Mouse (Mus musculus) megakaryocyte progenitor cell, adult 5-6 weeks (primary cell): ENCODE measurements around the gene Syce2. TPM values are rescaled to one million over a fixed set of nuclear protein-coding genes. Genes with fewer than 3 reads are reported as not detected.

ENCODE experiments used
- ATAC-seq: replicated peaks from 2 replicates; pipeline ENCODE4 v1.8.0; 2016; ENCODE audit warnings: mild to moderate bottlenecking, moderate TSS enrichment, inconsistent platforms; ENCODE audit not compliant: poor library complexity
- total RNA-seq, 2 experiments: library from RNA; stranded (forward) in 1 of 2; stranded (reverse) in 1 of 2; fragments of 157-497, 149-512 nt in 1 of 2; fragments of 200-1000 nt in 1 of 2; gene quantifications; 2 replicates each; pipeline versions ENCODE4 v1.2.3 to v1.2.4; 2015 to 2017

Syce2 gene
- total RNA-seq, 2 experiments from 2014 or later = 139 to 248 TPM

DNA sequence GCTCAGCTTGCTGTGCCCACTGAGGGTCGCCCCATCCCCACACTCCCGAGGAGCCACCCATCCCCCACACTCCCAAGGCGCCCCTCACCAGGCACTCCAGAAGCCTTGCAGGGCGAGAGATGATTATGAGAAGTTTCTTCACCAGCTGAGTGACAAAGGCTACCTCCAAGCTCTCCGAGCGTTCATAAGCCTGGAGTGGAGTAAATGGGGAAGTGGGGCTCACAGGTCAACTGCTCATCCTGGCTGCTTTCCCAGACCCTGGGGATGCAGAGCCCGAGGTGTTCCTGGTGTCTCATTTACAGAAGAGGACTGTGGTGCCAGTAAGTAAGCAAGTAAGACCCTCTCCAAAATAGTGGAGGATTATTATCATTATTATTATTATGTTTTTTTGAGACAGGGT lies 53.6 kb downstream of the Syce2 start:
- ATAC-seq = 0 out of 2 replicates have a peak, but pooled peaks have one; percentile 13

DNA sequence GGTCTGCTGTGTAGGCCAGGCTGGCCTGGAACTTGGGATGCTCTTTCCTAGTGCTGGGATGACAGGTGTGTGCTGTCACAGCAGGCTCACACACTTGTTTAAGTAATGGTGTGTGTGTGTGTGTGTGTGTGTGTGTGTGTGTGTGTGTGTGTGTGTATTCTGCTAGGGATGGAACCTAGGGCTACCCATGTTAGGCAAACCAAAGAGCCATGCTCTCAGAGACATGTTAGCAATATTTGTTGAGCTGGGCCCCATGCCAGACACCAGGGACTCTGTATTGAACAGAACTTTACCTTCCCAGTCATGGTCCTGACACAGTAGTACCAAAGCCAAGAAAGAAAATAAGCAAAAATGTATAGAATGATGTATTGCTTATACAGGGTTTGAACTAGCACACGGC lies 55.6 kb downstream of the Syce2 start:
- no peak for ATAC-seq

DNA sequence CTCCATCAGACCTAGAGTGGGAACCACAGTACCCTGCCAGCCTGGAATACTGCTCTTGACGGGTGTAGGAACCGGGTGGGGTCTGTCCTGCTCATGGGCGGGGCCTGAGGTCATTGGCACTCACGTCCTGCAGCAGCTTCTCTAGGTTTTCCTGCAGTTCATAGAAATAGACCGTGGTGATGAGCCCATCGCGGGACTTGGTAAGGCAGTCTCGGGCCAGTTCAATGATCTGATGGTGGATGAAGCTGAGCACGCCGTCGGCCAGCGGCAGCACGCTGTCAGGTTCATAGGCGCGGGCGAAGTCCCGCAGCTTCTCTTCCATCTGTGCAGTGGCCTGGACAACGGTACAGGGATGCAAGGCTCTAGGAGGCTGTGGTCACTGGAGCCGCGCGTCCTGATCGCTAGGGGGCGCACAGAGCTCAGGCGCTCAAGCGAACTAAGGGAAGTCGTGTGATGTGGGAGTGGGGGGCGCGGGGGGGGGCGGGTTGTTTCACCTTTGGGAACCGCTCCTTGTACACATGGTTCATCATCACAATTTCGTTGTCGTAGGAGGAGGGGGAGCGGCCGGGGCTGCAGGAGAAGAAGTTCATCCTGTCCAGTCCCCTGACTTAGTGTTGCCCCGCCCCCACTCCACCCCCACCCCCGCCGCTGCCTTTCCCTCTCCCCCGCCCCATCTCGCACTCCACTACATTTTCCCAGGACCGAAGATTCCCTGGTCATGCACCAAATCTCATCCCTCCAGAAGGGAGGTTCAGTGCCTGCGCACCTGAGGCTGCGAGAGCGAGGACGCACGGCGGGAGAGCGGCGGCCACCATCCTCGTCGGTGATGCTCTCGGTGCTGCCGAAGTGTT lies 56.8 kb downstream of the Syce2 start:
- ATAC-seq = peak; percentile 93

DNA sequence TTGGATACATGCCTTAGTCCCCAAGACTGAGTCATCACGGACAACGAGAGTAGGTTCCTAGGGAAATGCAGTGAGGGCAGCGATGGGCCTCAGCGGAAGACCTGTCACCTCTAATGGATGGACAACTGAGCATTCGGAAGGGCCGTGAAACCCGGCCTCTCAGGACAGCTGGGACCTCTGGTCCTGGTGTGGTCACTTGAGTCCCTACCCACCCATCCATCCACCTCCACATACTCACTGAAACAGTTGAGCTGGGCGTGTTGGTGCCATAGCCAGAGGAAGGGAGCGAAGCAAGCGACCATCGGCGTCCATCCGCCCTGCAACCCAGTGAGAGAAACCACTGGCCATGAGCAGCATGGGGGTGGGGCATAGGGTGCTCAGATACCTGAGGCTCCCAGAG lies 58.7 kb downstream of the Syce2 start:
- ATAC-seq = no peak

DNA sequence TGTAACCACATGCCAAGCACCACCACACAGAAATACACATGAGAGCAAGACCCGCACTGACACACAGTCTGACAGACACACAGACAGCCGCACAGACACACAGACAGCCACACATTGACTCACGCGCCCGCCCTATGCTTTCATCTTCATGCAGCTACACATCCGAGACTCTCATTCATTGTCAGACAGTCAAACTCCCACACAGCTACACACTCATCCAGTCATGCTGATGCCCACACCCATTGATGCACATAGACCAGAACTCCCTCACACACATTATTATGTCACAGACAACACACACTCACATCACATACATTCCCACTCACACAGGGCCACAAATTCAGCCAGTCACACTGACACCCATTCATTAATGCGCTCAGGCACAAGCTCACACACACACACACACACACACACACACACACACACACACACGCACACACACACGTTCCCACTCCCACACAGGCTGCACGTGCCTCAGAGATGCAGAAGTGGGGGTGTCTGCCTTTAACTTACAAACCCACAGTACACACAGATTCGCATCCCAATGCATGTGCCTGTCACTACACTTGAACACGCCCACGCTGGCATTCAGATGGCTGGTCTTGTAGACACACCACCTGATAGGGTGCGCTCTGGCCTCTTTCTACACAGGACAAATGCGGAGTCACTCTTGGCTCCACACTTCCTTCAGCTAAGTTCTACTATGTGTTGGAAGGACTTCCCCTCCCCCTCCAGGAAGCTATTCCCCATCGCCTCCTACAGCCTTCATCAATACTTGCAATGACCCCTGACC lies 62.1 kb downstream of the Syce2 start:
- no peak for ATAC-seq

DNA sequence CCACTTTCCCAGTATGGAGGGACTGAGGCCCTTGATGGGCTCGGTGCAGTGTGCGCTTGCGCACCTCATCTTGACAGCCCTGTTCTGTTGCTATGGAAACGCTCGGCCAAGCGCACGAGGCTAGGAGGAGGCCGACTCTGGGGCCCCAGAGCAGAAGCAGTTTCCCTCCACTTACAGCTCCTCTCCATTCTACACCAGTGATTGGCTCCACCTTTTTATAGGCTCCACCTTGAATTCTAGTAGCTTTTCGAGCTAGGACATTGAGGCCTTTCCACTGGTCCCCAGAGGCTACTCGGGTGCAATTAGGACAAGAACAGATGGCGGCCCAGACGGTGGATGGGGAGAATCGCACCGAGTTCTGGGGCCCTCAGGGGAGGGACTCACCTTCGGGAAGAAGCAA lies 62.9 kb downstream of the Syce2 start:
- no peak for ATAC-seq

DNA sequence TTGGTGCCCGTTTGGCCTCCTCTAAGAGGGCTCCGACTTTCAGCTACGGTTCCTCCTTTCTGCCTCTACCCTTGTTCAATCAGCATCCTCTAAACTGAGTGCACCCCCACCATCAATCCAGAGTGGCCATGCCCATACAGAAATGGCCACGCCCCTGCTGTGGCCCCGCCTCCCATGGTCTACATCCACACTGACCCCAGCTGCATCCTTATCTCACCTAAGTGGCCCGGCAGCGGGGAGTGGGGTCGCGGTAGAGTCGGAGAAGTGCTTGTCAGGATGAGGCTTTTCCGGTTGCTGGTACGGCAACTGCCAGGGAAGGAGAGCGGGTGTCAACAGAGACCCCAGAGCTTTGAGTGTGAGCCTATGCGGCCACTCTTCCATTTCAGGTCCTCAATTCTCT lies 63.6 kb downstream of the Syce2 start:
- ATAC-seq = no peak

DNA sequence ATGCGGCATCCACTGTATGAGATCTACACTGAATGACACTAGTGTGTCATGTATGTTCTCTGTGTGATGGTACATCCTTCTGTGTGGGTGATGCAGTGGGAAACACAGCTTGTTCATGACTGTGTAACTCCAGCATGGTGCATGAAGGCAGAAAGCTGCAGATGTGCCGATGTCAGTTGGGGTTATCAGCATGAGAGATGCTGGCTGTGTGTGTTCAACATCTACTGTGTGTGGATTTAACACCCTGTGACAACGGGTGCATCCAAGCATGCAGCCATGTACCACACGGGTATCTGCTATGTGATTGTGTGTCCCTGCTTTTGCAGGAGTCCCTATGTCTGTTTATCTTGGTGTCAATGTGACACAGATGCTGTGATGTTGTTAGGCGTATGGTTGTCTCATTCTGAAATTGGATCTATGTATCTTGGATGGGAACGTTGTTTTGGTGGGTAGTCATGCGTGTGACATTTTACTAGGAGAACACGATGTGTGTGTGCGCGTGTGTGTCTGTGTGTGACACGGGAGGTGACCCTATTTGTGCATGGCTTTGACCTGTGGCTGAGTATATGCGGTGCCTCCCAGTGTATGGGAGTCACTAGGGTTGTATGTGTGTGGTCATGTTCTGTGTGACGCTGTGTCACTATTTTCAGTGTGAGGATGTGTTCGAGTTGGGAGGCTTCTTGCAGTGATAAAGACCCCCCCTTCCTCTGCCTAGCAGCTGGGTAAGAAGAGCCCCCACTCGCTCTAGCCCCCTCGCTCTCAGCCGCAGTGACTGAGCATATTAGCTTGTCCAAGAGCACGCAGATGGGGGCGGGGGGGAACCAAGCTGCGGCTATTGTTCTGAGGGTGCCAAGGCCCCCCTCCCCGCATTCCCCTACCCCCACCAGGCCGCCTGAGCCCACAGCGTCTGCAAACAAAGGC lies 64.4 kb downstream of the Syce2 start:
- 0 out of 2 replicates have a peak, but pooled peaks have one; percentile 2 for ATAC-seq

DNA sequence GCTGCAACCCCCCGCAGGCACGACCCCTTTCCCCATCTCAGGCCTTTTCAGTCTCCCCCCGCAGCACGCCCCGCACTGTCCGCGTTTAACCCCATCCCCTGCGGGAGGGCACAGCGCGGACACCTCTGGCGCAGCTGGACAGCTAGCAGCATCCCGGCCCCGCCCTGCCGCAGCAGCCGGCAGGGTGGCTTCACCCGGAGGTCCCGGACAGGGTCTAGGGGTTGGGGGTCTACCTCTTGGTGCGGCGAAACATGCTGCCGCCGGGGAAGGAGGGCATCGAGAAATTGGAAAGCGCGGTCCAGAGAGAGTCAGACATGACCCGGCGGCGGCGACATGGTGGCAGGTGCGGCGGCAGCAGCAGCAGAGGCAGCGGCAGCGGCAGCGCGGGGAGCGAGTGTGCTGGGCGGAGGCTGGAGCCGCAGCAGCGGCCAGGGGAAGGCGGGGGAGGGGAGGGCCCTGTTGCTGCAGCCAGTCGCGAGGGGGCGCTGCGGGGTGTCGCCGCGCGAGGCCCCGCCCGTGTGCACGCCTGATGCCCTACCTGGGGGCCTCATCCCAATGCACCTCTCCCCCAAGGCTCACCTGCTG lies 65.1 kb downstream of the Syce2 start, which contains the start of gene Mast1:
Mast1 (minus strand) TSS at position 398 of the 585 bp plus-strand sequence.
- ATAC-seq = peak; percentile 87

Other genes with a start within 250 kb of the Syce2 start
Only the 30 nearest of the 31 such genes appear.
- 43.5 and 61.9 TPM in 2 replicates for gene Ier2, start 209.3 kb upstream of the Syce2 start, total RNA-seq (2015)
- 34.4 and 49.8 TPM in 2 replicates for gene Ier2, start 209.3 kb upstream of the Syce2 start, total RNA-seq (2017)
- gene Trmt1, start 185.8 kb upstream of the Syce2 start, total RNA-seq (2015) = 56.0 and 64.4 TPM in 2 replicates
- gene Trmt1, start 185.8 kb upstream of the Syce2 start, total RNA-seq (2017) = 82.2 and 84.4 TPM in 2 replicates
- 71.6 and 77.1 TPM in 2 replicates for gene Nacc1, start 184.2 kb upstream of the Syce2 start, total RNA-seq (2015)
- 50.9 and 53.5 TPM in 2 replicates for gene Nacc1, start 184.2 kb upstream of the Syce2 start, total RNA-seq (2017)
- gene Lyl1, start 170.7 kb upstream of the Syce2 start, total RNA-seq (2015) = 56.3 and 72.0 TPM in 2 replicates
- gene Lyl1, start 170.7 kb upstream of the Syce2 start, total RNA-seq (2017) = 58.0 and 65.6 TPM in 2 replicates
- gene G430095P16Rik, start 149.1 kb upstream of the Syce2 start, total RNA-seq (2015) = 12.2 and 15.2 TPM in 2 replicates
- gene G430095P16Rik, start 149.1 kb upstream of the Syce2 start, total RNA-seq (2017) = 3.7 and 8.5 TPM in 2 replicates
- gene Nfix, start 71.8 kb upstream of the Syce2 start, total RNA-seq (2015) = 44.4 and 46.9 TPM in 2 replicates
- 12.0 and 15.7 TPM in 2 replicates for gene Nfix, start 71.8 kb upstream of the Syce2 start, total RNA-seq (2017)
- gene Dand5, start 49.3 kb upstream of the Syce2 start, total RNA-seq (2015) = 2.2 and 2.4 TPM in 2 replicates
- gene Dand5, start 49.3 kb upstream of the Syce2 start, total RNA-seq (2017) = 1.7 and 4.0 TPM in 2 replicates
- 21.4 and 21.9 TPM in 2 replicates for gene Gadd45gip1, start 40.6 kb upstream of the Syce2 start, total RNA-seq (2015)
- 51.2 and 57.4 TPM in 2 replicates for gene Gadd45gip1, start 40.6 kb upstream of the Syce2 start, total RNA-seq (2017)
- gene Rad23a, start 31.4 kb upstream of the Syce2 start, total RNA-seq (2015) = 30.2 and 34.4 TPM in 2 replicates
- gene Rad23a, start 31.4 kb upstream of the Syce2 start, total RNA-seq (2017) = 26.2 and 26.3 TPM in 2 replicates
- 1,060 and 1,133 TPM in 2 replicates for gene Calr, start 25.2 kb upstream of the Syce2 start, total RNA-seq (2015)
- 4,756 and 5,574 TPM in 2 replicates for gene Calr, start 25.2 kb upstream of the Syce2 start, total RNA-seq (2017)
- gene Farsa, start 15.1 kb upstream of the Syce2 start, total RNA-seq (2015) = 33.3 and 51.2 TPM in 2 replicates
- 173 and 193 TPM in 2 replicates for gene Farsa, start 15.1 kb upstream of the Syce2 start, total RNA-seq (2017)
- gene Gcdh, start 21.8 kb downstream of the Syce2 start, total RNA-seq (2015) = 17.4 and 19.0 TPM in 2 replicates
- 27.8 TPM in 2 replicates for gene Gcdh, start 21.8 kb downstream of the Syce2 start, total RNA-seq (2017)
- 12.3 and 22.4 TPM in 2 replicates for gene Klf1, start 29.8 kb downstream of the Syce2 start, total RNA-seq (2015)
- gene Klf1, start 29.8 kb downstream of the Syce2 start, total RNA-seq (2017) = 14.0 and 30.8 TPM in 2 replicates
- 16.8 and 23.7 TPM in 2 replicates for gene Dnase2a, start 36.4 kb downstream of the Syce2 start, total RNA-seq (2015)
- 52.7 and 73.5 TPM in 2 replicates for gene Dnase2a, start 36.4 kb downstream of the Syce2 start, total RNA-seq (2017)
- not detected in 2 replicates for gene Mast1, start 65.2 kb downstream of the Syce2 start, total RNA-seq (2015)
- gene Mast1, start 65.2 kb downstream of the Syce2 start, total RNA-seq (2017) = 0.03 TPM in 1 of 2 replicates, not detected in the other
- not detected in 2 replicates for gene Rtbdn, start 74.9 kb downstream of the Syce2 start, total RNA-seq (2015)
- not detected in 2 replicates for gene Rtbdn, start 74.9 kb downstream of the Syce2 start, total RNA-seq (2017)
- gene Gm49661, start 97.3 kb downstream of the Syce2 start, total RNA-seq (2015) = not detected in 2 replicates
- gene Gm49661, start 97.3 kb downstream of the Syce2 start, total RNA-seq (2017) = not detected in 2 replicates
- 266 and 310 TPM in 2 replicates for gene Prdx2, start 97.5 kb downstream of the Syce2 start, total RNA-seq (2015)
- 340 and 388 TPM in 2 replicates for gene Prdx2, start 97.5 kb downstream of the Syce2 start, total RNA-seq (2017)
- 136 and 178 TPM in 2 replicates for gene Rnaseh2a, start 97.7 kb downstream of the Syce2 start, total RNA-seq (2015)
- gene Rnaseh2a, start 97.7 kb downstream of the Syce2 start, total RNA-seq (2017) = 109 and 162 TPM in 2 replicates
- 14.7 and 26.1 TPM in 2 replicates for gene Junb, start 106.6 kb downstream of the Syce2 start, total RNA-seq (2015)
- gene Junb, start 106.6 kb downstream of the Syce2 start, total RNA-seq (2017) = 38.9 and 57.5 TPM in 2 replicates
- gene Hook2, start 118.5 kb downstream of the Syce2 start, total RNA-seq (2015) = 1.9 and 3.8 TPM in 2 replicates
- 7.2 and 8.5 TPM in 2 replicates for gene Hook2, start 118.5 kb downstream of the Syce2 start, total RNA-seq (2017)
- gene Best2, start 142.4 kb downstream of the Syce2 start, total RNA-seq (2015) = not detected in 2 replicates
- not detected in 2 replicates for gene Best2, start 142.4 kb downstream of the Syce2 start, total RNA-seq (2017)
- gene Asna1, start 153.2 kb downstream of the Syce2 start, total RNA-seq (2015) = 68.4 and 69.0 TPM in 2 replicates
- 78.2 and 83.7 TPM in 2 replicates for gene Asna1, start 153.2 kb downstream of the Syce2 start, total RNA-seq (2017)
- 132 and 138 TPM in 2 replicates for gene Trir, start 154.7 kb downstream of the Syce2 start, total RNA-seq (2015)
- gene Trir, start 154.7 kb downstream of the Syce2 start, total RNA-seq (2017) = 212 and 224 TPM in 2 replicates
- gene Tnpo2, start 164.8 kb downstream of the Syce2 start, total RNA-seq (2015) = 16.2 and 16.7 TPM in 2 replicates
- 20.4 and 22.0 TPM in 2 replicates for gene Tnpo2, start 164.8 kb downstream of the Syce2 start, total RNA-seq (2017)
- 4.4 and 4.9 TPM in 2 replicates for gene Fbxw9, start 187.9 kb downstream of the Syce2 start, total RNA-seq (2015)
- 3.2 and 3.5 TPM in 2 replicates for gene Fbxw9, start 187.9 kb downstream of the Syce2 start, total RNA-seq (2017)
- gene Gm5741, start 195.9 kb downstream of the Syce2 start, total RNA-seq (2015) = not detected in 2 replicates
- not detected in 2 replicates for gene Gm5741, start 195.9 kb downstream of the Syce2 start, total RNA-seq (2017)
- gene Dhps, start 199.6 kb downstream of the Syce2 start, total RNA-seq (2015) = 60.4 and 69.7 TPM in 2 replicates
- 24.6 and 24.7 TPM in 2 replicates for gene Dhps, start 199.6 kb downstream of the Syce2 start, total RNA-seq (2017)
- 159 and 193 TPM in 2 replicates for gene Wdr83os, start 208.6 kb downstream of the Syce2 start, total RNA-seq (2015)
- 40.3 and 41.4 TPM in 2 replicates for gene Wdr83os, start 208.6 kb downstream of the Syce2 start, total RNA-seq (2017)
- 33.1 and 44.3 TPM in 2 replicates for gene Wdr83, start 209.2 kb downstream of the Syce2 start, total RNA-seq (2015)
- gene Wdr83, start 209.2 kb downstream of the Syce2 start, total RNA-seq (2017) = 23.5 and 33.7 TPM in 2 replicates